Mouse (Mus musculus) embryonic fibroblast, embryonic 13.5 days (primary cell): Measurements from ENCODE around the gene Cdk6.

ENCODE experiments used
- CTCF ChIP-seq: IDR thresholded peaks from 2 replicates; pipeline ENCODE4 v1.5.1; 2011; ENCODE audit warnings: mild to moderate bottlenecking, control low read depth, low read length, moderate library complexity, borderline replicate concordance; ENCODE audit not compliant: insufficient read depth
- POLR2A ChIP-seq: IDR thresholded peaks from 2 replicates; pipeline ENCODE4 v1.6.1; 2011; ENCODE audit warnings: low read depth, mild to moderate bottlenecking, control low read depth, low read length, moderate library complexity

DNA sequence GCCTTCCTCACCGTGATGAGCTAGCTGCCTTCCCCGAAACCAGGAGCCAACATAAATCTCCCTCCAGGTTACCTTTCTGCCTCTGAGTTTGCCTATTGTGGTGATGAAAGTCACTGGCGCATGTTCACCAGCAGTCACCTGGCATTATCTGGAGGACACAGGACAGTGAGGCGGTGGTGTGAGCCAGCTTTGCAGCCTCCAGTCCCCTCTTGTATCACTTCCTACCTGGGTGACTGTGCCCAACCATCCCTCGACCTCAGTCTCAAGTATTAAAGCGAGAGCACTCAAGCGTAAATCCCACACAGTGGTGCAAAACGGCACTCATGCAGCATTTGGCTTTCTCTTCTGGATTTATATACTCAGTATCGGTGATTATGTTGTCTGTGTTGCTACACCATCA is 152.7 kb downstream of the Cdk6 start:
- TF ChIP-seq POLR2A, result no peak
- no peak for TF ChIP-seq CTCF
